Mouse (Mus musculus): ENCODE measurements around the gene Fgfr1op2. TPM values are rescaled to one million over a fixed set of nuclear protein-coding genes. Genes with fewer than 3 reads are reported as not detected.

The Fgfr1op2 gene
- polyA plus RNA-seq (2015; fragmentation: Nextera tagmentation; extraction: Ambion mirVana) = 38.5 and 40.6 TPM in 2 replicates

GRCm38 (mm10) chr6:146576903-146577302 is at the start of gene Fgfr1op2:
Gene Fgfr1op2 (plus strand): TSS chr6:146577203.
- no peak; the same call in 1 of the 2 replicates for ATAC-seq (ENCODE audit: low FRiP score, low read depth)
- WGBS = under 1% methylated on average over 13 of the region's 13 CpGs
- H3K9me3 ChIP-seq = no peaks in the 10 kb centered on the region
- H3K9ac ChIP-seq = peak within 1 kb of the TSS; percentile 82
- peak within 1 kb of the TSS; percentile 81 for H3K4me2 ChIP-seq
- peaks cover 37% of the 10 kb centered on the region for H3K4me1 ChIP-seq (replicated peaks)
- peak within 1 kb of the TSS; percentile 98 for H3K27ac ChIP-seq (replicated peaks)
- H3K4me3 ChIP-seq = peak within 1 kb of the TSS; percentile 97
- H3K36me3 ChIP-seq = no peaks in the 10 kb centered on the region
- no peaks in the 10 kb centered on the region for H3K27me3 ChIP-seq

DNA sequence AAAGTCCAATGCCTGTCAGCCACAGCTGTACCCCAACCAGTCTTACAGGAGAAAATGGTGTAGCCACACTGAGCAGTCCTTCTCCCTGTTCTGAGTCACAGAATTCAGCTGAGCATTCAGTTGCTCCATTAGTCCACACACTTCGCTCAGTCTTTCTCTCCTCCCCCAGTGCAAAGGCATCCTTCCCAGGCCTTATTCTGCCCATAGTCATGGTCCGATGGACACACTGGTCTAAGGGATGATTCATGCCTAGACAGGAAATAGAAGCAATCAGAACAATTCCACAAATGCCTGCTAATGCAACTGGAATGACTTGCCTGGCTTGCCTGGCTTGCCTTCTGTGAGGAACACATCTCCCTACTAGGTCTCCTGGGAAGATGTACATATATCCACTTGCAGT is 49.5 kb upstream of the Fgfr1op2 start:
- no peaks in the 10 kb centered on the region for H3K9me3 ChIP-seq
- WGBS = 89% methylated on average over 2 of the region's 2 CpGs
- H3K27ac ChIP-seq (replicated peaks) = no peak overlapping the region
- ATAC-seq (ENCODE audit: low FRiP score, low read depth) = no peak
- no peaks in the 10 kb centered on the region for H3K36me3 ChIP-seq
- no peak overlapping the region for H3K4me3 ChIP-seq
- no peak overlapping the region for H3K4me2 ChIP-seq
- no peaks in the 10 kb centered on the region for H3K4me1 ChIP-seq (replicated peaks)
- no peaks in the 10 kb centered on the region for H3K27me3 ChIP-seq
- H3K9ac ChIP-seq = no peak overlapping the region

GRCm38 (mm10) chr6:146530363-146530762 is 46.6 kb upstream of the Fgfr1op2 start:
- H3K4me1 ChIP-seq (replicated peaks) = no peaks in the 10 kb centered on the region
- no peak overlapping the region for H3K4me3 ChIP-seq
- no peak for ATAC-seq (ENCODE audit: low FRiP score, low read depth)
- H3K36me3 ChIP-seq = no peaks in the 10 kb centered on the region
- no peak overlapping the region for H3K9ac ChIP-seq
- no peaks in the 10 kb centered on the region for H3K27me3 ChIP-seq
- H3K27ac ChIP-seq (replicated peaks) = no peak overlapping the region
- H3K9me3 ChIP-seq = no peaks in the 10 kb centered on the region
- H3K4me2 ChIP-seq = no peak overlapping the region
- WGBS = 82% methylated on average over 7 of the region's 7 CpGs

- Histone ChIP-seq H3K4me3 (no peak overlapping the region), H3K27ac (replicated peaks) (no peak overlapping the region), H3K9me3 (no peaks in the 10 kb centered on the region), H3K27me3 (no peaks in the 10 kb centered on the region), H3K36me3 (no peaks in the 10 kb centered on the region), H3K4me2 (no peak overlapping the region), H3K4me1 (replicated peaks) (no peaks in the 10 kb centered on the region), H3K9ac (no peak overlapping the region)
- ATAC-seq (ENCODE audit: low FRiP score, low read depth) = no peak
- whole genome bisulfite sequencing = 68% methylated on average over 5 of the region's 5 CpGs
Observed at GRCm38 (mm10) chr6:146530769-146531168, 46.2 kb upstream of the Fgfr1op2 start.

GRCm38 (mm10) chr6:146533146-146533545 is 43.9 kb upstream of the Fgfr1op2 start:
- H3K27me3 ChIP-seq = no peaks in the 10 kb centered on the region
- no peak for ATAC-seq (ENCODE audit: low FRiP score, low read depth)
- WGBS = 93% methylated on average over 4 of the region's 4 CpGs
- H3K27ac ChIP-seq (replicated peaks) = no peak overlapping the region
- H3K36me3 ChIP-seq = no peaks in the 10 kb centered on the region
- no peak overlapping the region for H3K4me2 ChIP-seq
- no peak overlapping the region for H3K9ac ChIP-seq
- H3K4me3 ChIP-seq = no peak overlapping the region
- no peaks in the 10 kb centered on the region for H3K4me1 ChIP-seq (replicated peaks)
- no peaks in the 10 kb centered on the region for H3K9me3 ChIP-seq

GRCm38 (mm10) chr6:146535501-146535900 is 41.5 kb upstream of the Fgfr1op2 start:
- H3K36me3 ChIP-seq = no peaks in the 10 kb centered on the region
- no peak overlapping the region for H3K27ac ChIP-seq (replicated peaks)
- no peaks in the 10 kb centered on the region for H3K4me1 ChIP-seq (replicated peaks)
- H3K9ac ChIP-seq = no peak overlapping the region
- no peak overlapping the region for H3K4me3 ChIP-seq
- no peak for ATAC-seq (ENCODE audit: low FRiP score, low read depth)
- 95% methylated on average over 5 of the region's 5 CpGs for WGBS
- H3K4me2 ChIP-seq = no peak overlapping the region
- no peaks in the 10 kb centered on the region for H3K9me3 ChIP-seq
- H3K27me3 ChIP-seq = no peaks in the 10 kb centered on the region

- no peaks in the 10 kb centered on the region for H3K4me1 ChIP-seq (replicated peaks)
- no peaks in the 10 kb centered on the region for H3K9me3 ChIP-seq
- no peak overlapping the region for H3K4me2 ChIP-seq
- no peaks in the 10 kb centered on the region for H3K36me3 ChIP-seq
- no peak overlapping the region for H3K4me3 ChIP-seq
- 96% methylated on average over 4 of the region's 4 CpGs for WGBS
- no peaks in the 10 kb centered on the region for H3K27me3 ChIP-seq
- no peak overlapping the region for H3K9ac ChIP-seq
- no peak overlapping the region for H3K27ac ChIP-seq (replicated peaks)
- no peak for ATAC-seq (ENCODE audit: low FRiP score, low read depth)
Observed at GRCm38 (mm10) chr6:146537111-146537510, 39.9 kb upstream of the Fgfr1op2 start.

DNA sequence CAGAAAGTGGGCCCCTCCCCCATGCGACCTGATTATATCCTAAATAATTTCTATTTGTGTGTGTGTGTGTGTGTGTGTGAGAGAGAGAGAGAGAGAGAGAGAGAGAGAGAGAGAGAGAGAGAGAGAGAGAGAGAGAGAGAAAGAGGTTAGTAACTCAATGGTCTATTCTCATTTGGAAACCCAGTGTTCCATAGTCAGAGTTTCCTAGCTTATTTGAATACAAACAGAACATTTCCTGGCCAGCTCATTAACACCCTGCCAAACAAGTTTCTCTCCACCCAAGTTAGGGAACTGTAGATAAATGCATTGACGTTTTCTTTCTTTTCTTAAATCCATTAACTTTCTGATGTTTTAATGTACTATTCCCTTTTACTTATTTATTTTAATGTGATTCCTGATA is 38.9 kb upstream of the Fgfr1op2 start:
- H3K4me3 ChIP-seq = no peak overlapping the region
- ATAC-seq (ENCODE audit: low FRiP score, low read depth) = no peak
- no peak overlapping the region for H3K4me2 ChIP-seq
- H3K36me3 ChIP-seq = no peaks in the 10 kb centered on the region
- H3K4me1 ChIP-seq (replicated peaks) = no peaks in the 10 kb centered on the region
- 72% methylated on average over 2 of the region's 2 CpGs for WGBS
- H3K9ac ChIP-seq = no peak overlapping the region
- no peaks in the 10 kb centered on the region for H3K27me3 ChIP-seq
- H3K27ac ChIP-seq (replicated peaks) = no peak overlapping the region
- no peaks in the 10 kb centered on the region for H3K9me3 ChIP-seq

GRCm38 (mm10) chr6:146538661-146539060 is 38.3 kb upstream of the Fgfr1op2 start:
- Histone ChIP-seq H3K4me2 (no peak overlapping the region), H3K36me3 (no peaks in the 10 kb centered on the region), H3K4me1 (replicated peaks) (no peaks in the 10 kb centered on the region), H3K4me3 (no peak overlapping the region), H3K27ac (replicated peaks) (no peak overlapping the region), H3K9ac (no peak overlapping the region), H3K27me3 (no peaks in the 10 kb centered on the region), H3K9me3 (no peaks in the 10 kb centered on the region)
- no peak for ATAC-seq (ENCODE audit: low FRiP score, low read depth)
- 49% methylated on average over 4 of the region's 4 CpGs for WGBS

DNA sequence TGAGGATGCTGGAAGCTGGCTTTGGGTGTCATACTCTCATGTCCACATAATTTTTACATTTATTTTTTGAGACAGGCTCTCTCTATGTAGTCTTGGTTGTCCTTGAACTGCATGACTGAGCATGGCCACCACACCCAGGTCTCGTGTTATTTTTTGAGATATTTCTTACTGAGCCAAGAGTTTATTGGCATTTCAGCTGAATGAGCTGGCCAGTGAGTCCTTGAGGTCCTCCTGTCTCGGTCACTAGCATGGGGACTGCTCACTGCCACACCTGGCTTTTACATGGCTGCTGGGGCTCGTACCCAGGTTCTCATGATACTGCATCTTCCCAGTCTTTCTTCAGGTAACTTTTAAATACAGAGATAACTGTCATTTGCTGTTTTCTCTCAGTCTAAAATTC is 36.6 kb upstream of the Fgfr1op2 start:
- H3K4me3 ChIP-seq = no peak overlapping the region
- ATAC-seq (ENCODE audit: low FRiP score, low read depth) = no peak
- no peaks in the 10 kb centered on the region for H3K36me3 ChIP-seq

DNA sequence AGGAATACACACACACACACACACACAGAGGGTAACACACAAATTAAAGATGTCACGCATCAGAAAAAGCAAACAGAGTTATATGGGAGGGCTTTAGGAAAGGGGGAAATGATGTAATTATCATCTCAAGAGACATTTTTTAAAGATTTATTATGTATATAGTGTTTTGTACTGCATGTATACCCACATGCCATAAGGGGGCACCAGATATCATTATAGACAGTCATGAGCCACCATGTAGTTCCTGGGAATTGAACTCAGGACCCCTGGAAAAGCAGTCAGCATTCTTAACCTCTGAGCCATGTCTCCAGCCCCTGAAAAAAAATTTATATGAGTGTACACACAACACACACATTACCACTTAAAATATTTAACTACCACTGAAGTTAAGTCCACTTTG is 32.4 kb upstream of the Fgfr1op2 start:
- no peaks in the 10 kb centered on the region for H3K9me3 ChIP-seq
- 94% methylated on average over 1 of the region's 1 CpGs for WGBS
- H3K27ac ChIP-seq (replicated peaks) = no peak overlapping the region
- H3K36me3 ChIP-seq = peaks cover 36% of the 10 kb centered on the region
- no peak overlapping the region for H3K9ac ChIP-seq
- no peak for ATAC-seq (ENCODE audit: low FRiP score, low read depth)
- no peaks in the 10 kb centered on the region for H3K27me3 ChIP-seq
- H3K4me1 ChIP-seq (replicated peaks) = no peaks in the 10 kb centered on the region
- no peak overlapping the region for H3K4me3 ChIP-seq
- H3K4me2 ChIP-seq = no peak overlapping the region

More for the DNA sequence above, 36.6 kb upstream of the Fgfr1op2 start:
- Histone ChIP-seq H3K27ac (replicated peaks) (no peak overlapping the region), H3K9me3 (no peaks in the 10 kb centered on the region), H3K27me3 (no peaks in the 10 kb centered on the region), H3K9ac (no peak overlapping the region), H3K4me2 (no peak overlapping the region), H3K4me1 (replicated peaks) (no peaks in the 10 kb centered on the region)
- 88% methylated on average over 3 of the region's 3 CpGs for WGBS

DNA sequence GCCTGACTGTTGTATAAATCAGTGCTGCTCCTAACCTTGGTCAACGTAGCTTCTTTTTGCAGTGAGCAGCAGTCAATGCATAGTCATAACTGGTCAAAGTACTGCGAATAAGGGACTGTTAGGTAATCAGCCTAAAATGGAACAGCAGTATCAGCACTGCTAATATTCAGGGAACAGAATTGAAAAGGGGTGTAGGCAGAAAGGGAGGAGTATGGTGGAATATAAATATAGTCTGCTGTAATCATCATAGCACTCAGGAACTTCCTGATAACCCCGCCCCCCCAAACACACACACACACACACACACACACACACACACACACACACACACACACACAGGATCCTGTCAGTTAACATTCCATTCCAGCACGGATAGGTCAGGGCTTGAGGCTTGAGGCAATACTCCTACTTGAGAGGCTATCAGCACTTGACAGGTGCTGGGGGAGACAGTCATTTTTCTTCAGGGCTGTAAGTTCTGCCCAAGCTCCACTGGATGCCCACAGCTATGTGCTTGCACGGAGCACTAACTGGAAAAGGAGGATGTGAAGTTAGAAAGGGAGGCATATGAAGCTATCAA is 31.6 kb upstream of the Fgfr1op2 start:
- Histone ChIP-seq H3K27me3 (no peaks in the 10 kb centered on the region), H3K4me3 (no peak overlapping the region), H3K4me1 (replicated peaks) (no peaks in the 10 kb centered on the region), H3K36me3 (peaks cover 43% of the 10 kb centered on the region), H3K27ac (replicated peaks) (no peak overlapping the region), H3K4me2 (no peak overlapping the region), H3K9me3 (no peaks in the 10 kb centered on the region), H3K9ac (no peak overlapping the region)
- ATAC-seq (ENCODE audit: low FRiP score, low read depth) = no peak
- 88% methylated on average over 5 of the region's 5 CpGs for WGBS

DNA sequence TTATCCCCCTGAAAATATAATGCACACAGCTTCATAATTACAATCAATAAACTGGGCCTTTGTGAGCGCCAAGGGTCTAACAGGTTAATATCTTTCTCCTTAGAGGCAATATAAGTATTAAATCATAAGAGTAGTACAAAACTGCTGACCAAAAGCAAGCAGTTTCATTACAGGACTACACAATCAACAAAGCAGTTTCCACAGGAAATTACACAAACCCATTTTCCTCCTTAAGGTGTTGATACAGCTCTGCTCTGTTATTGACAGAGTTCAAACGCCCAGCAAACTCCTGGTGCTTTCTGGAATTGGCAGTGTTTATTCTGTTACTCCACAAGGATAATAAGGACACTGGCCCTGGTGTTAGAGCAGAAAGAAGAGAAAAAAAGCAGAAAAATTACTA is 26.6 kb upstream of the Fgfr1op2 start:
- H3K36me3 ChIP-seq = peaks cover 87% of the 10 kb centered on the region
- 89% methylated on average over 2 of the region's 2 CpGs for WGBS
- H3K4me1 ChIP-seq (replicated peaks) = no peaks in the 10 kb centered on the region
- no peaks in the 10 kb centered on the region for H3K9me3 ChIP-seq
- ATAC-seq (ENCODE audit: low FRiP score, low read depth) = no peak
- H3K27ac ChIP-seq (replicated peaks) = no peak overlapping the region
- H3K4me3 ChIP-seq = no peak overlapping the region
- H3K9ac ChIP-seq = no peak overlapping the region
- H3K4me2 ChIP-seq = no peak overlapping the region
- H3K27me3 ChIP-seq = no peaks in the 10 kb centered on the region

All from hindbrain, embryonic 15.5 days (tissue).